Mouse (Mus musculus): ENCODE results near the gene Eif2d. TPM values are rescaled to one million over a fixed set of nuclear protein-coding genes. Genes with fewer than 3 reads are reported as not detected.

The Eif2d gene
- total RNA-seq, 2 experiments from 2014 or later: 36.5 to 36.6 TPM

DNA sequence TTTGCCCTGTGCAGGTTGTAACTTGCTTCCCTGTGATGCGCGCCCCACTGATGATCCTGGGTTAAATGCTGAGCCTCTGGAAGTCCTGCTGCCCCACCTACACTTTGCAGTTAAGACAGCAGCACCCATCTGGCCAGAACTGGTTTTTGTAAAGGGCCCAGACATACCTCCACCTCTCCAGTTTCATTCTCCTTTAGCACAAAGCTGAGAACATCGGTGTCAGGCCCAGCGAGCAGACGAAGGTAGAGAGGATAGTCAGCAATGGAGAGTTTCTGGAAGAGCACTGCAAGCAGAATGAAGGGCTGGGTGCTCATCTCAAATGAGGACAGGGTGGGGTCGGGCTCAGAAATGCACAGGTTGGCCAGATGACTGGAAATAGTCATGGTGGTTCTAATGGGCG lies 27.4 kb downstream of the Eif2d start:
- no peak for DNase-seq (ENCODE audit: low spot score)
- intact Hi-C loops (cut with DNase I): no loop called here

DNA sequence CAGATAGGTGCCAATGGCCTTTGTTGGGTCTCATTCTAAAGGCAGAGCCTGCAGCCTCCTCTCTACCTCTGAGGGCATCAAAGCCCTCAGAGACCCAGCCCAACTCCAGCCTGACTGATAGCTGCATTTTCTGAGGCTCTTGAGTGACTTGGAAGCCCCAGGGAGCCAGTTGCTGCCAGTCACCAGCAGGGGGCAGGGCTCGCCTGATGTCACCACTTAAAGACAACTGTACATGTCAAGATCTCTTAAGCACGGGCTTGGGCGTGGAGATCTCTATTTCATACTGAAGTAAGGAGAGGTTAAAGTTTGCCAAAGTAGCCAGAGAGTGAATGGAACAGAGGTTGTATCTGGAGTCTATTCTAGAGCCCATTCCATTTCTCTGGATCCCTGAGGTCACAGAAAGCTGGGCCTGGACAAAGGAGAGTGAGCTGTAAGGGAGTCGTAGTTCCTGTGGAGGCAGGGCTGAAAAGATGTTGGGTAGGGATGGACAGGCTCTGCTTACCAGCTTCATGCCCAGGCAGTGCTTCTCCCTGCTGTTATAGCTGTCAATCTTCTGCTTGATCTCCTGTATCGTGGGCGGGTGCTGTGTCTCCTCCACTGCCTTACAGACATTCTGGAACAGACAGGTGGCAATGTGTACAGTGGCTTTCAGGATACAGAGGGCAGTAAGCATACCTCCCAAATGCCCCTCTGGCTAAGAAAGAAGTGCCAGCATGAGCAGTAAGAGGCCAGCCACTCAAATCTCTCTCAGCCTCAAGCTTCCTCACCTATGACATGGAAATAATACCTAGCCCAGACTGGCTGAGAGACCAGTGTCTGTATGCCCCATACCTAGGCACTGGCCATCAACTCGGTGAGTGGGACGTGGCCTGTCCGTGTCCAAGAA lies 28.9 kb downstream of the Eif2d start:
- peak; percentile 53 for DNase-seq (ENCODE audit: low spot score)
- intact Hi-C loops (cut with DNase I): loop anchor here (1.0 kb wide), 2 partner anchors 64 to 78 kb away; no protein-coding TSS in a partner anchor

DNA sequence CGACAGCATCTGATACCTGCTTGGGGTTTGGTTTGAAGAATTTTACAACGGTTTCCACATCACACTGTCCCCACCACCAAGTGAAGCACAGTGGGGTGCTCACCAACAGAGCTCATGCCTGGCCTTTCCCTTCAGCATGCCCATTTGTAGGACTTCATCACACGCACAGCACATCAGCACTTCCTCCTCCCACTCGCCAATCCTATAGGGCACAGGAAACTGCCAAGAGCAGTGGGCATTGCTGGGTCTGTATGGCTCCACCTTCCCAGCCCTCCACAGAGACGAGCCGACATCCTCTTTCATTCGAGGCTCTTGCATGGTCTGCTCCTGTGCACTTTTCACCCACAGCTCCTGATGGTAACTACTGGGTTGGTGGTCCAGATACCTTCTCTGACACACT lies 30.2 kb downstream of the Eif2d start:
- DNase-seq (ENCODE audit: low spot score): no peak
- intact Hi-C loops (cut with DNase I): no loop called here

DNA sequence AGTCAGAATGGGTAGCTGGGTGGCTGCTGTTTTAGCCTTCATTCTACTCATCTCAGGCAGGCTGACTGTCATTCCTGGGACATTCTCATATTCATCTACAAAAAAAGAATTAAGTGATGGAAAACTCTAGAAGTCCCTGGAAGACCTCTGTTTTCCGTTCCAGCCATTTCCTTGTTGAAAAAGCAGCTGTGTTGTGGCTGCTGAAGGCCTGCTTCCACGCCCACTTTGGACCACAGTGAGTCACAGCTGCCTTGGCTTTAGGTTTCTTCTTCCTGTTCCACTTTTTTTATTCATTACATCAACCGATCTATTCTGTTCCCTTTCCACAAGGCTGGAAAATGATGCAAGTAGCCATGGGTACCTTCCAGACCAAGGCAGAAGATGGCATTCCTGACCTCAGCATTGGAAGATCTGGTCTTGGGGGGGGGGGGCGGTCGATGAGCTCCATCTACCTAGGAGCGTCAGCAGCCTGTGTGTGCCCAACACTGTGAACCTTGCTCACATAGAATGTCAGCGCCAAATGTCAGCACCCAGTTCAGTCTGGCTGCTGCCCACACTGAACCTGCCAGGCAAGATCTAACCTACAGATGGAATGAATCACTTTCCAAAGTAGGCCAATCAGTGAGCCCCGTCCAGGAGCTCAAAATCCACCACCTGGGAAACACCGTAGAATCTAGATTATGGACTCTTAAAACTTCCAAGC lies 31.4 kb downstream of the Eif2d start:
- peak; percentile 35 for DNase-seq (ENCODE audit: low spot score)

DNA sequence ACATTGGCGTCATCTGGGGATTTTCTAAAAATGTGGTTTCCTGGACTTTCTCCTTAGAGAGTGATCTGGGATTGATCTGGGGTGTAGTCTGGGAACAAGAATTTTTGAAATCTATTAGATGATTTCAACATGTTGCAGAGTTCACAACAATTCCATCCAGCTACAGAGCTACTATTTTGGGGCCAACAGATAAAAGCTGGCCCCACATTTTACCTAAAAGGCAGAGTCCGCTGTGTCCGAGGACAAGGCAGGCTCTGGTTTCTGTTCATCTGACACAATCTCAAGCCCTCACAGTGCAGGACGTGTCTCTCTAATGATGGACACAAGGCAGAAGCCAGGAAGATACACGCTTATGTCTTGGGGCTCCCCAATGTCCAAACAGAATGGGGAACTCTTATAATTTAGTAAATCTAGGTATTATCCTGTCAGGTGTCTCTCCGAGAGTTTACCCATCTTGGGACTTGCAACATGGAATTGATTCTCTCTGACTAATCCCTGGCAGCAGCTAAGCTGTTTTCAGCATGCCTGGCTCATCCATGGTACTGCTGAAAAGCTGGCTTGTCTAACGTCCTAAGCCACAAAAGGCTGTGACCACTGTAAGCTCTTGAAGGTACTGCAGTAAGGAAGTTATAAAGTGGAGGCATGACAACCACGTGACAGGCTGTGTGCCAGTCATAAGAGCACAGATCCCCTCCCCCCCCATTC lies 32.1 kb downstream of the Eif2d start:
- no peak for DNase-seq (ENCODE audit: low spot score)
- intact Hi-C loops (cut with DNase I): no loop called here

More for the DNA sequence above, 31.4 kb downstream of the Eif2d start:
- intact Hi-C loops (cut with DNase I): no loop called here

DNA sequence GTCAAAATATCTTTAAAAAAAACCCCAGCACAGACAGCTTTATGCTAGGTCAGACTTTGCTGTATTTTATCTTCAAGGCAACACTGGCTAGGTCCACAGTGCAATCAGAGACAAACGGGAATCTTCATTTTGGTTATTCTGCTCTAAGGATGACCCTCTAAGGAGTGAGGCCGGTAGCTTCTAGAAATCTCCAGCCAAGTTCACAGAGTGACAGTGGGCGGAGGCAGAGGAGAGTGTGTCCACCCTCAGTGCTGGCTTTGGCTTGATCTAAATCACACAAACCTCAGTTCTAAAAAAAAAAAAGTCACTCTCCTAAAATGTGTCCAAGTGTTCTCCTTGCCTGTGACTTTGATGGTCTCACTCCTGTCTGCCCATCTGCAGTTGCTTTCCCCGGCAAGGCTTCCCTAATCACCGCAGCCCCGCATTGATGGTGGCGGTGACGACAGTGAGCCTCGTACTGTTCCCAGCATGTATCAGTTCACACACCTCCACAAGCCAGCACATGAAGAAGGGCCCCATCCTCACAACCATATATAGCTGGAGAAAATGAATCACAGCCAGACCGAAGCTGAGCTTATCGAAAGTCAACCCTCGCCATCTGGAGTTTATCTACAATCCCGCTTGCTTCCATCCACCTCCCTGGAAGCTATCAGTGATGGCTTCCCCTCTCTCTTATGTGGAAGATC lies 33.0 kb downstream of the Eif2d start:
- DNase-seq (ENCODE audit: low spot score): no peak
- intact Hi-C loops (cut with DNase I): no loop called here

DNA sequence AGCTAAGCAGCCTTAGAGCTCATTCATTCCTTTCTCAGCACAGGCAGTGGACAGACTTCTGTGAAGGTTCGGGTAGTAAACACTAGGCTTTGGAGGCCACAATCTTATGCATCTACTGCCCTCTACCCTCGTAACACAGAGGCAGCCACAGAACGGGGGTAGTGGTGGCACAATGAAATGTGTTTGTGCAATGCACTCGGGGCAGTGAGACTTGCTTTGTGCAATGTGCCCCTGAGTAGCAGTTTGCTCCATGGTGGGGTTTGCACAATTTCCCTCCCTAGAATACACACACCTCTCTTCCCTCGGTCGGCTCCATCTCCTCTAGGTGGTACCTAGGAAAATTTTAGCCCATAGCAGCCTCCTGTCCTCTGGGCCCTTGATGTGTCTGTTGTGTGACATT lies 34.0 kb downstream of the Eif2d start:
- DNase-seq (ENCODE audit: low spot score): no peak
- intact Hi-C loops (cut with DNase I): no loop called here

DNA sequence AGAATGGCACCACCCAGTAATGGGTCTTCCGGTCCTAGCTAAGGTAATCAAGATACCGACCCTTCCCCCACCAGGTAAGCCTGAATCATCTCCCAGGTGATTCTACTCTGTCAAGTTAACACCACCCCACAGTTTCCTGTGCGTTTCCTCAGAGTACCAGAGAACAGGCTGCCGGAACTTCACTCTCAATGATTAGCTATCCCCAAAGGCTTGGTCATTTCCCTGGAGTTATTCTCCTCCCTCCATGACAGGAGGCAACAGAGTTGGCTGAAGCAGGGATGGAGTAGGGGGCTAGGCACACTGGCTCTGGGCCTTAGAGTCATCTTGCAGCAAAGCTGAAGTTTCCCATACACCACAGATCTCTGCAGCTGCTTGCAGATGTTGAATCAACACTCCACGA lies 34.9 kb downstream of the Eif2d start:
- DNase-seq (ENCODE audit: low spot score): no peak
- intact Hi-C loops (cut with DNase I): no loop called here

DNA sequence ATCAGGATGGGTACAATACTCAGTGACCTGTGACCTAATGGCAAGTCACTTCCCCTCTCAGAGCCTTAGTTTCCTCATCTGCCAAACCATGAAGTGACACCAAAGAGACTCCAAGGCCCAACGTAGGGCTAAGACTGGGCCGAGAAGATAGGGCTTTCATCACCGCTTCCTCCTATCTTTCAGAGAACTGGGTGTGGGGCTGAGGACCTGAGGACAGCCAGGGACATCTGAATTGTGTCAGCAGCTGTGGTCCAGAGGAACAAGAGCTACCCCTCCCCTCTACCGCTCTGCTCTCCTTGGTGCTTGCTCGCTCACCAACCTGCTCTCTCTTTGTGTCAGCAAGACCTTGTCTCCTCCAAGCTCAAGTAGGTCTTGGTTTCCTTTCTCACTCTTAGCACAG lies 35.7 kb downstream of the Eif2d start:
- DNase-seq (ENCODE audit: low spot score): no peak
- intact Hi-C loops (cut with DNase I): no loop called here

DNA sequence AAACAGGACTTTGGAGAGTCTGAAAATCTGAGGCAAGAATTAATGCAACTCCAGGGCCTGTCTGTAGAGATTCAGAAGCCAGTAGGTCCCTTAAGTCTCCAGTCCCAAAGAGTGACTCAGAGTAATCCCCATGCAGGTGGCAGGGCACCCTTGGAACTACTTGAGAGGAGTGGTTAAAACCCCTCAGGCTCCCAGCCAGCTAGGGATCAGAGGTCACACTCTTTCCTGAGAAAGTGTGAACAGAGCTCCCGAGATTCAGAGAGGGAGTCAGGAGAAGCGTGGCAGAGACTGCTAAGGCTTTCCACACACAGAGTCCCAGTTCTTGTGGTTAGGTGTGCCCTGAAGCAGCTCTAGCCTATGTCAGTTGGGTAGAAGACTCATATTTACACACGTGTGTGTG lies 40.8 kb downstream of the Eif2d start:
- intact Hi-C loops (cut with DNase I): no loop called here
- DNase-seq (ENCODE audit: low spot score): no peak

DNA sequence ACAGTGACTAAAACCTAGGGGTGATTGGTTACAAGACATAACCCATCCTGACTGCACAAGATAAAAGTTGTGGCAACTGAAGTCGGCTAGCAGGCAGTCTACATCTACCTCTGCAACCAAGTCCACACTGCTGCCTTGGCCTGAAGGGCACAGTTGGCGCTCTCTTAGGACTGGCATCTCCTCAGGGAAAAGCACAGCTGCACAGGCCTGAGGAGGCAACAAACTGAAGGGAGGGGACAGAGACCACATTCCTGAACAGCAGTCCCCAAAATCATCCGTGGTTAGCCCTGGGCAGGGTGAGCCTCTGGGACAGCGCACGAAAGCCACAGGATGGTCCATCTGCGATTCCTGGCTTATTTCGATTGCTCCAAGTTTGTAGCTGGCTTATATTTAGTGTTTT lies 42.7 kb downstream of the Eif2d start:
- DNase-seq (ENCODE audit: low spot score): no peak
- intact Hi-C loops (cut with DNase I): no loop called here

DNA sequence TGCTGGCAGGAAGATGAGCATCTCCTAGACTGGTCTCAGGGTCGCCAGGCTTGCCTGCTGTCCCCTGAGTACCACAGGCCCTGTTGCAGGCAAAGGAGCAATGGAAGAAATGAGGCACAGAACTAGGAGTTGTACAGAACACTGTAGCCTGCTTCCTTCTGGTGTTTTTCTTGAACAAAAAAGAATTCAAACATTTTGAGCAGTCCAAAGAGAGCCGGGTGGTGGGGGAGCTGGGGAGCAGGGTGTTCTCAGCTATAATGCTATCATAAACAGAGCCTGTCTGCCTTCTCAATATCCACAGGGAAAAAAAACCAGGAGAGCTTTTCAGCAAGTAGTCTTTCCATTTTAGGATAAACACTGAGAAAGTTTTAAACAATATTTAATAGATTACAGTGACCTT lies 43.1 kb downstream of the Eif2d start:
- intact Hi-C loops (cut with DNase I): no loop called here
- no peak for DNase-seq (ENCODE audit: low spot score)

DNA sequence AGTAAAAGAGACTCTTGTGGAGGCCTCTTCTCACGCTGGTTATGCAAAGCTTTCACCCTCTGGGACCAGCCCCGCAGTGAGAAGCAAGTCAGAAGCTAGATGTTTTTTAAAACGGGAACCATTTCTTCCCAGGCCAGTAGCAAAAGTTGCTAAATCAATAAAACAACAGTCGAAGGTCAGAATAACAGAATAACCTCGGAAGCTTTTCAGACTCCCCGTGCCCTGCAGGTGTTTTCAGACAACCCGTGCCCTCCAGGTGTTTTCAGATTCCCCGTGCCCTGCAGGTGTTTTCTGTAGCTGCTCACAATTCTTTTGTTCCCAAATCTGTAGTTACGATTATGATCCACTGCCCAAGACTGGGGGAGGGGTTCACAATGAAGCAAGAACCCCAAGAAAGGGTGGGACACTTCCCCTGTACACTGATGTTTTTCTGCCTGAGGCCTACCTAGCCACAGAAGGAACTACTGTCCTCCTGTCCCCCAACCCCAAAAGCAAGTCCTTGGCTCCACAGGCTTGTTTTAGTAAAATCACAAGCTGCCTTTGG lies 45.5 kb downstream of the Eif2d start:
- DNase-seq (ENCODE audit: low spot score): no peak
- intact Hi-C loops (cut with DNase I): no loop called here

DNA sequence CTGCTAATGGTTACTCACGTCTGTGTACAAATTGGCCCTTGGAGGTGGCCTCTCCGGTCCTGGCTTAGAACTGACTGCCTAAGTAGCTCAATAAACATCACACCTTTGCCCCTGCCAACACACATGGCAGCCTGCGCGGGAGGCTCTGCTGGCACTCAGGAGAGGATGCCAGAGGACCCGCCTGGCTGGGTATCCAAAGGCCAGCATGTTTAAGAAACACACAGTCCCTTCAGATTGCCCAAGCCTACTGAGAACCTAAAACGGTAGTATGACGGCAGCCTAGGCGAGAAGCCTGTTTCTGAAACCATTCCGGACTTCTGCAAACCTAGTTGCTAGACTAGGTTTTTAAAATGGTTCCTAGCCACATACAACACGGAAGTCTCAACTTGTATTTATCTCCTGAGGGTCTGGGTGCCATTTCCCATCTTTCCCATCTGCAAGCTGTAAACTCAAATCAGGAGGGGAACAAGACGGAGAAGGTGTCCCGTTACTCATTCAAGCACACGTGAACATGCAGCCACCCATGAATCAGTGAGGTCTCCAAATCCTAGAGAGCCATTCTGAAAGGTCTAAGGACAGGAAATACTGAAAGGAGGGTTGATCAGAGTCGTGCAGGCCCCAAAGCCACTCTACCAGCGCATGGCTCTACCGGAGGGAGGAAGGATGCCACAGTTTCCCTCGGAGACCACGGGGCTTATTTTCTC lies 46.3 kb downstream of the Eif2d start:
- intact Hi-C loops (cut with DNase I): no loop called here
- DNase-seq (ENCODE audit: low spot score): no peak

DNA sequence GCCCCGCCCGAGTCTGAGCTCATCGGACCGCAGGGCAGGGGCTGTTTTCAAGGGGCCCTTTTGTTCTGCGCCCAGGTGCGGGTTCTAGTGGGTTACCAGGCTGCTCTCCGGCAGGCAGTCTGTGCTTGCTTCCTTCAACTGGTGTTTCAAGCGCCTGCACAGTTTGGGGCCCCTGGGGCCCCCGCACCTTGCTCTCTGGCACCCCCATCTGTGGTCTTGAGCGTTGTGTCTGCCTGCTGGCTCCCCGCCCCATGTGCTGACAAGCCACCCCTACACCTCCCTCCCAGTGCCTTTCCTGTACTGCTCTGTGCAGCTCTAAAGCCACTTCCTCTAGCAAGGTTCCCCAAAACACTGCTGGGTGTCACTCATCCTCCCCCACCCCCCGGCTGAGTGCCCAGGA lies 47.0 kb downstream of the Eif2d start:
- peak; percentile 53 for DNase-seq (ENCODE audit: low spot score)

DNA sequence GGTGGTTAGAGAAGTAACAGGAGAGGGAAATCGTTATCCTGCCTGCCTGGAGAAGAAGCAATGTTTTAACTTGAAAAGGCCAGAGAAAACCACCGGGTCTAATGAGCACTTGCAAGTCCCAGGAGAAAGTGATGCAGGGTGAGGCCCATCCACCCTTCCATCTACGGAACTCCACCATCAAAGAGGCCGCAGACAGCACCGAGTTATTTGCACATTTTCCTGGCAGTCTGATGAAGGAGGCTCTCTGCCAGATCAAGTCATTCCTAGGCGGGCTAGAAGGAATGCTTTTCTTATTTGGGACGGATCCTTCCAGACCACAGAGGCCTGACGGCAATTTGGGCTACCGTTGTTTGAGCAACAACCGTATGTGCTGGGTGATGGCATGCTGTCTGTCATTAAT lies 47.6 kb downstream of the Eif2d start:
- intact Hi-C loops (cut with DNase I): no loop called here
- no peak for DNase-seq (ENCODE audit: low spot score)

More for the DNA sequence above, 47.0 kb downstream of the Eif2d start:
- intact Hi-C loops (cut with DNase I): no loop called here

DNA sequence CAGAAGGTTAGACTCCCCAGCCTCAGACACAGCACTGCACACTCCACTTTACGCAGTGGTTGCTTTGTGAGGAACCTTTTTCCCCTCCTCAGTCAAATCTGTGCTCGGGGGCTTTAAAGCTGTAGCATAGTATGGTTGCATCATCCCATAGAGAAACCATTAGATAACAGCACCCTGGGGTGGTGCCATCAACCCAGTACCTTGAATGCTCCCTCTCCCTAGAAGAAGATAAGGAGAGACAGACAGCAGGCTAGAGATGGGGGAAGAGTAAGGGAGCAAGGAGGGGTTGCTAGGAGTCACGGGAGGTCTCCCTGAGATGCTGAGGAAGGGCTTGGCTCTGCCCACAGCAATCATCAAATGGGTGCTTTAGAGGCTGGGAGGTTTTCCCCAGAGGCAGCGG lies 48.4 kb downstream of the Eif2d start:
- DNase-seq (ENCODE audit: low spot score): no peak
- intact Hi-C loops (cut with DNase I): no loop called here

DNA sequence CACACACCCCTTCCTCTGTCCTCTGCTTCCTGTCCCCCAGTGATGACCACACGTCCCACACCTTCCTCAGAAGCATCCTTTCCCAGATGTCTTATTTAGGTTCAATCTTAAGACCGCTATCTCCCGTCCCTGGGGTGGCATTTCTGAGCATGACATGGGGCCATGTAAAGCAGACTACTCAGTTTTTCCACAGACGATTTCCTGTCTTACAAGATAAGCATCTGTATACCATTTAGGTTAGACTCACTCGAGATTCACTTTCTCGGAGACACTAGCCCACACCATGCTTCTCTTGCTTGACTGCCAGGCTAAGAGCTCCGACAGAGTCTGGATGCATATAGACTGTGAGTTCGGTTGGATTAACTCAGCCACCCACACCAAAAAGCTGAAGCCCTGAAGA lies 51.5 kb downstream of the Eif2d start:
- intact Hi-C loops (cut with DNase I): no loop called here
- DNase-seq (ENCODE audit: low spot score): no peak

DNA sequence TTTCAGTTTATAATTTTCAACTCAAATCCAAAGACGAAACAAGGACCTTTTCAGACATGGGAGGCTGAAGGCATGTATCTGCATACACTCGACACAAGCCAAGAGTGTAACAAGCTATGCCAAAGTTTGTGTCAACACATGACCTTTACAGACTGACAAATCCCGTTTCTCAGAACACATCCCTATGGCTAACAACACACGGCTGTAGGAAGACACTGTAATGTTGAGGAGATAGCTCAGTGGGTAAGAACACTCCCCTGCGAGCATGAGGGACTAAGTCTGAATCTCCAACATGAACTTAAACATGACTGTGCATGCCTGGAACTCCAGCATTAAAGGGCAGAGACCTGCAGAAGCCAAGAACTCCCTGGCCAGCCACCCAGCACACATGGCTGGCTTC lies 53.4 kb downstream of the Eif2d start:
- intact Hi-C loops (cut with DNase I): loop anchor here (5.0 kb wide), 1 partner anchor 41 kb away; the partner anchor contains the start of gene Rassf5
- no peak for DNase-seq (ENCODE audit: low spot score)
